Mouse (Mus musculus): ENCODE data around the gene Iqcn.
A peak's percentile ranks its signal among the peaks of the same experiment; 100 is the strongest.

Iqcn gene

DNA sequence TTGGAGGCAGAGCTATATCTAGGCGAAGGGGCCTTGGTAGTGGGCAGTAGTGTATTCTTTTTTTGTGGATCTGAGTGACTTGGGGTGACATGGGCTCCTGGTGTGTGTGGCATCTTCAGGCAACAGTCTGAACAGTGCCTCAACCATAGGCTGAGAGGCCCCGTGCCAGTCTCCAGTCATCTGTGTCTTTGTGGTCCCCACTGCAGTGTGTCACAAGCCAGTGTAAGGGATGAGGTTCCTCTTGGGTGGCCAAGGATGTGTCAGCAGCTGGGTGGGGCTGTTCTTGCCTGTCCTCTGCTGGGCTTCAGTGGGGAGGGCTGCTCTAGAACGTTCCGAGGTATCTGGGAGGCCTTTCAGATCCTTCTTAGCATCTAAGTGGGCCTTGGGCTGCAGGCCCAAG, 27.7 kb downstream of the Iqcn start:
- DNase-seq (ENCODE audit: low spot score): no peak

DNA sequence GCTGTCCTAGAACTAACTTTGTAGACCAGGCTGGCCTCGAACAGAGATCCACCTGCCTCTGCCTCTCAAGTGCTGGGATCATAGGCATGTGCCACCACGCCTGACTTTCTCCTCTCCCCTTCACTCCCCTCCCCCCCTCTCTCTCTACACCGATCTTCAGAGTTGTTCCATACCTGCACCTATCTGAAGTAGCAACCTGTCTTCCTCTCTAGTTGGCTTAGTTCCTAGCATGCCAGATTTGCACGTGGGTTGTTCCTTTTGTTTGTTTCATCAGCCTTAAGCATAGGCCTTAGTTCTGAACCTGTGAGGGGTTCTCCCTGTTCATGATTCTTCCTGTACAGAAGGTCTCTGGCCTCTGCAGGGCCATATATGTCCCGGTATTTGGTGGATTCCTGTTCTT, 34.4 kb downstream of the Iqcn start:
- DNase-seq (ENCODE audit: low spot score): no peak

DNA sequence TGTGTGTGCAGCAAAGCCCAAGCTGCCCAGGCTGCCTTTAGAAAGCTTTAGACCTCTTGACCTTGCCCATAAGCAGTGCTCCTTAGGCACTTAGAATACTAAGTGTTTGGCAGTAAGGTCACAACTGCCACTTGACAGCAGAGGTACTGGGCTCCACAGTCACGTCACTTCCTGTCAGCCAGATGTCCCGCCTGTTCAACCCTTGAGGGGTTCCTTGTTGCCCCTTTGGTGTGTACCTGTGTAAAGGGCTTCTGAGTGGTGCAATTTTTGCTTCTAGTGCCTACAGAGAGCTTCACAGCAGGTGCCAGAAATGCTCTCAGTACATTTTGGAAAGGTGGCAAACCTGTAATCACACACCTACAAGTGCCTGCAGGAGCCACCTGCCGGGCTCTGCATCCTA, 35.0 kb downstream of the Iqcn start:
- DNase-seq (ENCODE audit: low spot score): no peak

DNA sequence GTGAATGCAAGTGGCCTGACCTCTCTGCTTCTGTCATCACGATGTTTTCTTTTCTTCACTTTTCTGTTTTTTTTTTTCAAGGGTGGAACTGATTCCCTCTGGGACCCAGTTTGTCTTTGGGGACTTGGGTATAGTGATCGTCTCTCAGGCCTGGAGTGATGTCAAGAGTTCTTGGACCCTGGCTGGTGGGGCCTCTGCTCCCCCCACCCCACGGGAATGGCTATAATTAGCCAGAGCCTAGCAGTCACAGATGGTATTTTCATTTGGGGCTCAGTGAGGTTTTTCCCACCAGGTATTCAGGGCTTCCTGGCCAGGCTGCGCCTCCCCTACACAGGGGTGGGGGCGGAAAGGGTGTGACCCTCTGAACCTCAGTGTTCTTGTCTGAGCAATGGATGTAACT, 38.4 kb downstream of the Iqcn start:
- DNase-seq (ENCODE audit: low spot score): no peak

DNA sequence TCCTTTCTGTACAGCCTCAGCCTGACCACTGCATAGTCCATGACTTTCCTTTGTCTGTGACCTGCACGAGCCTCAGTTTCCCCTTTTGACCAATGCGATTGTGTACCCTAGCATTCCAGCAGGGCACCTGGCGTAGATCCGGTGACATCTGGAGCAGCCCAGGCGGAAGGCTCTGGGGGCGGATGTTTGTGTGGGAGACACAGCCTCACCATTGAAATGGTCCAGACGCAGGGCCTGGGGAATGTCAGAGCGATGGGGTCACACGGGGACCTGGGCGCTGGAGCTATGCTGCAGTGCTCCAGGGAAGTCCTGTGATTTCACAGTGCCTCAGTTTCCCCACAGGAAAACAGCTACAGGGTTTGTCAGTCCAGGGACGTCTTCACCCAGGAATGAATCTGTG, 38.9 kb downstream of the Iqcn start:
- no peak for DNase-seq (ENCODE audit: low spot score)

DNA sequence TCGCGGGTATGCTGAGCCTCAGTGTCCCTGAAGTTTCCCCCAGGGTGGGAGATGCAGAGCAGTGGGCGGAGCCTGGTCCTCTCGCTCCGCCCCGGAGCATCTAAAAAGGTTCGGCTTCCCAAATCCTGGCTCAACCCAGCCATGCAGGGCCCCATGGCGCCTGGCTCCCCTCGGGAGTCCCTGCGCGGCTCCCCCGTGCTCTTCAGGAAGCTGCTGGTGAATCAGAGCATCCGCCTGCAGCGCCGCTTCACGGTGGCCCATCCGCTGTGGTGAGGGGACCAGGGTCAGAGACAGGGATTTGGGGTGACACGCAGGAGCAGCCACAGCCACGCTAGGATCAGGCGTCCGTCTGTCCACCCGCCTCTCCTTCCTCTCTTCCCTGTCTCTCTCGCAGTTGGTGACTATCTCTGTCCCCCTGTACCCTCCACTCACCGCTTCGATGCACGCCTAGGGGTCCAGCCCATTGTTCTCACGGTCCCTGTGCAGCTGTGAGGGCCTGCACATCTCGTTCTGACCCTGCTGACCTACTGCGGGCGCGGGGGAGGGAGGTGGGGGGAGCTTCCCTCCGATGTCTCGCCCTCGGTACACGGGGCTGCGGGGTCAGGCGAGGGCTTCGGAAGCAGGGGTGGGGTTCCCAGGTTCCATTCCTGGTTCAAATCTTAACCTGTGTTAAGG, 39.9 kb downstream of the Iqcn start:
- DNase-seq (ENCODE audit: low spot score): no peak

DNA sequence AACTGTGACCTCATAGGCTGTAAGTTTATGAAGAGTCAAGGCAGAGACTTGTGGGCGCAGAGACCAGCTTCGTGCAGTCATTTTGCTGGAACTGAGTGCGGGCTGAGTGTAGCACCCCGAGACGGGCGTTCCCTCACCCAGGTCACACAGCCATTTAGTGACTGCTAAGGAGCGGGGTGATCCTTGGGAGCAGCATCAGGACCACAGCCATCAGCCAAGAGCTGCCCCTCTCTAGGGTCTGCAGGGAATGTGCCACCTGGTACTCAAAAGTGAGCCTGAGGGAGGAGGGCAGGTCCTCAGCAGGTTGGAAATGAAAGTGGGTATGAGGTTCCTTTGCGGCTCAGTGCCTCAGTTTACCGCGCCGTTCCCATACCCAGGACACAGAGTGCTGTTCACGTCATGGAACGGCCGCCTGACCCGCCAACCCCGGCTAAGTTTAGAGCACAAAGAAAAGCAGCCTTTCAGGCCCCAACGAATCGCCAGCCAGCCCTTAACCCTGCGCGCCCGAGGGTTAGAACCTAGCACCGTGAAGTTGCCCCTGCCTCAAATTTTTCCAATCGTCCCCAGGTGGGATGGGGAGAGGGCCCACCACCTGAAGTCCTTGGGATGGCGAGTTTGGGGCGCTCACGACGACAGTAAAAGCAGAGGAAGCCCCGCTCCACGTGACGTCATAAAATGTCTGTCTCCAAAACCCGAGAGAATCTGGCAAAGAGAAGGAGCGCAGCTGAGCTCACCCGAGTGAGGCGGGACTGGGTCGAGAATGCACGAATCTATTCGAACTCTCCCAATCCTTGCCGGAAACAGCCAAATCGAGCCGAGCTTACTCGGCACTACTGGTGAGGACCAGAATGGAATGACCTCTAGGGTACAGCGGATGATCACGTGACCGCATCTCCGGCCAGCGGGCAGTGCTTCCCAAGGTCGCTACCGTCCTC, 40.7 kb downstream of the Iqcn start:
- DNase-seq (ENCODE audit: low spot score): no peak

DNA sequence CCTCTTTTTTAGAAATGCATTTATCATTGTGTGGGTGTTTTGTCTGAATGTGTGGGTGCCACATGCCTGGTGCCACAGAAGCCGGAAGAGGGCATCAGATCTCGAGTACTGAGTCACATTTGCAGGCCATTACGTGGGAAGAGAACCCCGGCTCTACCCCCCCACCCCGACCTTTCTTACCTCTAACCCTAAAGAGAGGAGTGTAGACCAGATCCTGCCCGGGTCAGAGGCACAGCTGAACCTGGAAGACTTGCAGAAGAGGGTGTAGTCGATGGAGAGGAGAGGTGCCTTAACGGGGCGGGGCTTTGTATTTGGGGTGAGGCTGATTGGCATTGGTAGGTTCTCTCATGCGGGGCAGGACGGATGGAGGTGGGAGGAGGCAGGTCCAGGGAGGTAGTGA, 41.5 kb downstream of the Iqcn start:
- no peak for DNase-seq (ENCODE audit: low spot score)

DNA sequence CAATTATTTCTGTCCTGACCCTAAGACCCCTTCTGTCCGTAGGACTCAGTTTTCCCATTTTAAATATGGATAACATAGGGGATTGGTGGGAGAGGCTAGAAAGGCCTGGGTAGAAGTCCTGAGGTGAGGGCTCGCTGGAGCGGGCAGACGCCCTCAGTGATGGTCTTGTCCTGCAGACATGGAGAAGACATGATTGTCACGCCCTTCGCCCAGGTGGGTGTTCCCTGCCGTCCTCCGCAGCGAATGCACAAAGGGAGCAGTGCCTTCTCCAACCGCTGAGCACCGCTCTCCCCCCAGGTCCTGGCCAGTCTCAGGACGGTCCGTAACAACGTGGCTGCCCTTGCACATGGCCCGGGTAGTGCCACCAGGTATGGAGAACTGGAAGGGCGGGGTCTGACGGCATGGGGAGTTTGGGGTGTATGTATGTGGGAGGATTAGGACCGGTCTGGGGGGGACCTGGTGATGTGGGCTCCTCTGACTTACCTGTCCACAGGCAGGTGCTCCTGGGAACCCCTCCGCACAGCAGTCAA, 42.5 kb downstream of the Iqcn start:
- no peak for DNase-seq (ENCODE audit: low spot score)

DNA sequence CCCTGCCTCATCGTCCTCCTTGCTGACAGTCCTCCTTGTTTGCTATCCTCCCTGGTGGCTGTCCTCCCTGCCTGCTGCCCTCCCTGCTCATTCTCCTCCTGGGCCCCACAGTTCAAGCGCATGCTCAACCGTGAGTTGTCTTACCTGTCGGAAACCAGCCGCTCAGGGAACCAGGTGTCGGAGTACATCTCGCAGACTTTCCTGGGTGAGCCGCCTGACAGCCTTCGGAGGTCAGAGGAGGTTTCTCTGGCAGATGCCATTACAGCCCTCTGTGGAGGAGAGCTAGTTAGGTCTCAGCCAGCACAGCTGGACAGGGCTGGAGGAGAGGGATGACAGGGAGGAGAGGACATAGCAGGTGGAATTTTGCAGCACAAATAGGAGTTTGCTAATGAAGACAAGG, 43.4 kb downstream of the Iqcn start:
- DNase-seq (ENCODE audit: low spot score): no peak

DNA sequence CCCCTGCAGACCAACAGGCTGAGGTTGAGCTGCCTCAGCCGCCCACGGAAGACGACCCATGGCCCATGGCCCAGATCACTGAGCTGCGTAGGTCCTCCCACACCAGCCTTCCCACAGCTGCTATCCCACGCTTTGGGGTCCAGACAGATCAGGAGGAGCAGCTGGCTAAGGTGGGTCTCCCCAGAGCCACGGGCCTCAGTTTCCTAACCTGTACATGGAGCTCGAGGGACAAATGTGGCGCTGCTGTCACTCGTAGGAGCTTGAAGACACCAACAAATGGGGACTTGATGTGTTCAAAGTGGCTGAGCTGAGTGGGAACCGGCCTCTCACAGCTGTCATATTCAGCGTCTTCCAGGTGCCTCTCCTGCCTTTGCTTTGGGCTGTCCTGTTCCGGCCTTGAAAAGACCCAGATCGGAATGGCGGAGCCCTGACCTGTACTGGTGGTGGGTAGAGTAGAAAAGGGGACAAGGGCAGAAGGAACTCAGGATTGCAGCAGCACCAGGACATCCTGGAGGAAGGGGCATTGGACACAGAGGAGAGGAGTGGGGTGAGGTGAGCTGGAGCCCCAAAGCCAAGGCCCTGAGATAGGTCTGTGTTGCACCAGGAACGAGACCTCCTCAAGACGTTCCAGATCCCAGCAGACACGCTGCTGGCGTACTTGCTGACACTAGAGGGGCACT, 44.1 kb downstream of the Iqcn start:
- no peak for DNase-seq (ENCODE audit: low spot score)

DNA sequence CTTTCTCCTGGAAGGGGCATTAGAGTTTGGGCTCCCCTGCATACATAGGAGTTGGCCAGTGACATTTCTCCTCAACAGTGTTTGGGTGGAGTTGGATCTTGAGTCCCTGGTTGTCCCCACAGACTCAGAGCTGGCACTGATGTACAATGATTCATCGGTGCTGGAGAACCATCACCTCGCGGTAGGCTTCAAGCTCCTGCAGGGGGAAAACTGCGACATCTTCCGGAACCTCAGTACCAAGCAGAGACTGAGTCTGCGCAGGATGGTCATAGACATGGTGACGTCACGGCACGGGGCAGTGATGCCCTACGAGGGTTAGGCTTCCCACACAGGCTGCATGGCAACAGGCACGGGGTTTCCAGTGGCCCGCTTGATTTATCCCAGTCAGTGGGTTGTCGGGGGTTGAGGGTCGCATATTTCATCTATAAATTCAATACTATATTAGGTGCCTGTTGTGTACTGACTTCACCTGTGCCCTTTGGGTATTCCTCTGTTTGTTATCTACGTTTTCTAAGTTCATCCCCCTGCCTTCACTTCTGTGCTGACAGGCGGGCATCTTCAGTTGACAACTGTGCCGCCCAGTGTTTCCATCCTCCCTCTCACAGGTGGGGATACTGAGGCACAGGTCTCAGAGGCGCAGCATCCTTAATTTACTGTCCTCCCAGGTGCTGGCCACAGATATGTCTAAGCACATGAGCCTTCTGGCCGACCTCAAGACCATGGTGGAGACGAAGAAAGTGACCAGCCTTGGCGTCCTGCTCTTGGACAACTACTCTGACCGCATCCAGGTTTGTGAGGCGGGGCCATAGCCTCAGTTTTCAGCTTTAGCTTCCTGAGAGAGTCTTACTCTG, 45.2 kb downstream of the Iqcn start:
- DNase-seq (ENCODE audit: low spot score): no peak

DNA sequence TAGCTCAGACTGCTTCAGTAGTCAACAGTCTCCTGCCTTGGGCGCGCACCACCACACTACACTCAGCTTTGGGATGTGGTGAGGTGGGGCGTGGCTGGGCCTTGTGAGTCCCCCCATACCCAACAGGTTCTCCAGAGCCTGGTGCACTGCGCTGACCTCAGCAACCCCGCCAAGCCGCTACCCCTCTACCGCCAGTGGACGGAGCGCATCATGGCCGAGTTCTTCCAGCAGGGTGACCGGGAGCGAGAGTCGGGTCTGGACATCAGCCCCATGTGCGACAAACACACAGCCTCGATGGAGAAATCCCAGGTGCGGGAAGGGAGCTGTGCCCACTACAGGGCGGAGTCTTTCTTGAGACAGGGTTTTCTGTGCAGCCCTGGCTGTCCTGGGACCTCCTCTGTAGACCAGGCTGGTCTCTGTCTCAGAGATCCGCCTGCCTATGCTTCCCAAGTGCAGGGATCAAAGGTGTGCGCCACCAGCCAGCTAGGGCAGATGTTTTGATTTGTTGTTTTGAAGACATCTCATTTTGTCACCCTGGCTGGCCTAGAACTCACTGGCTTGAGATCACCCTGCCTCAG, 45.9 kb downstream of the Iqcn start:
- DNase-seq (ENCODE audit: low spot score): no peak

DNA sequence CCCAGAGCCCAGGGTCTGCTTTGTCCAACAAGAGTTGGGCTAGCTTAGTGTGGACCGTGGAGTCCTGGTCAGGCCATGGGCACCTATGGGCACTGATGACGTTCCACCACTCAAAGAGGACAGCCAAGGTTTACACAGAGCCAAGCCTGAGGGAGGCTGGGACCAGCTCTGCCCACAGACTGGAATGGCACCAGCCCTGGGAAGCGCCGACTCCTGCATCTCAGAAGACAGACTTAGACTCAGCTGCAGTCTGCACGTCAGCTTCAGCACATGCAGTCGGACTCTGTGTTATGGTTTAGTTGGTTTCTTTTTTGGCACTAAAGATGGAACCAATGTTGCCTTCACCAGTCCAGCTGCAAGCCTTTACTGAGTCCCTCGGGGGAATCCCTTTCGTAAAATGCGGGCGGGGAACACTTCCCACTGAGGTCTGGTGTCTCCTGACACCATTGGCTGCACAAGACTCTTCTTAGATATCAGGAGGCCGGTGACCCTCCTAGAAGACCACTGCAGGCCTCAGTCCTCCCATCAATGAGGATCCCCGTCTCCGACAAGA, 46.9 kb downstream of the Iqcn start:
- no peak for DNase-seq (ENCODE audit: low spot score)

DNA sequence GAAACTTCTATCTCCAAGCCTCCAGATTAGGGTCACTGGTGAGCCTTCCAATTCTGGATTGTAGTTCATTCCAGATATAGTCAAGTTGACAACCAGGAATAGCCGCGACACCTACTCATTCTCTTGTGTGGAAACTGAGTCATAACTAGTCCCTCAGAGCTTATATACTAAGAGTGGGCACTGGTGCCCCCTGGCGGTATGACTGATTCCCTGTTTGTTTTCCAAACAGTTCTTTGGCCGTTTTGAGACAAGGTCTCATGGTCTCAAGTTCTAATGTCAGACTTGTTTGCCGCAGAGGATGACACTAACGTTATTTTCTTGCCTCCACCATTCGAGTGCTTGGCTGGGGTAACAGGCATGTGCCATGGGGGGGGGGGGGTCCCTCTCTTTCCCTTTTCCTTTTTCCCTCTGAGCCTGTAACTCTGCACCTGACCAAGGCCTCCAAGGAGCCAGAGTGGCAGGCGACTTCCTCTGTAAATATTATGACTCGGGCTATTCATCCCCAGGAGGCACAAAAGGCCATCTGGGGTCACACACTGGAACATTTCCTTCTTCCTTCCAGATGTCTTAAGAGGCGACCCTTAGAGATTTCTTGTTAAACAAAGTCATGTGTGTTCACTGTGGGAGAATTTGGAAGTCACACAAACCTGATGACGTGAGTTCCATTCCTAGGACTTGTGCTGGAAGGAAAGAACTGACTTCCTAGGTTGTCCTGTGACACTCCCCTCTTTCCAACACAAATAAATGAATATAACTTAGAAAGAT, 48.9 kb downstream of the Iqcn start:
- no peak for DNase-seq (ENCODE audit: low spot score)

DNA sequence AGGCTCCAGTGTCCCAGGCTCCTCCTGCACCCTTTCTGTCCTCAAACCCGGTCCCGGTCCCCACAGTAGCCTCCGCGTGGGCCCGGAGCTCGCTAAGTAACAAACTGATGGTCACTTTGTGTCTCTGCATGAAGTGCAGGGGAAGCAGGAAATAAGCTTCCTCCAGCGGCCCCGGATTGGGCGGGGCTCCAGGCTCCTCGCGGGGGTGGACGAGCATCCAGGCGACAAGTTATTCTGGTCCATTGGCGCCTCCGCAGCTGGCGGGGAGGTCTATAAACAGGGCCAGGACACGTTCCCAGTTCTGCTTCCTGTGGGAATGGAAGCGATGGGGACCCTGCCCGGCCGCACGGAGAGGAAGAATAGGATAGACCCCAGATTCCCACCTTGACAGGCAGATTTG, 49.9 kb downstream of the Iqcn start:
- DNase-seq (ENCODE audit: low spot score): no peak

DNA sequence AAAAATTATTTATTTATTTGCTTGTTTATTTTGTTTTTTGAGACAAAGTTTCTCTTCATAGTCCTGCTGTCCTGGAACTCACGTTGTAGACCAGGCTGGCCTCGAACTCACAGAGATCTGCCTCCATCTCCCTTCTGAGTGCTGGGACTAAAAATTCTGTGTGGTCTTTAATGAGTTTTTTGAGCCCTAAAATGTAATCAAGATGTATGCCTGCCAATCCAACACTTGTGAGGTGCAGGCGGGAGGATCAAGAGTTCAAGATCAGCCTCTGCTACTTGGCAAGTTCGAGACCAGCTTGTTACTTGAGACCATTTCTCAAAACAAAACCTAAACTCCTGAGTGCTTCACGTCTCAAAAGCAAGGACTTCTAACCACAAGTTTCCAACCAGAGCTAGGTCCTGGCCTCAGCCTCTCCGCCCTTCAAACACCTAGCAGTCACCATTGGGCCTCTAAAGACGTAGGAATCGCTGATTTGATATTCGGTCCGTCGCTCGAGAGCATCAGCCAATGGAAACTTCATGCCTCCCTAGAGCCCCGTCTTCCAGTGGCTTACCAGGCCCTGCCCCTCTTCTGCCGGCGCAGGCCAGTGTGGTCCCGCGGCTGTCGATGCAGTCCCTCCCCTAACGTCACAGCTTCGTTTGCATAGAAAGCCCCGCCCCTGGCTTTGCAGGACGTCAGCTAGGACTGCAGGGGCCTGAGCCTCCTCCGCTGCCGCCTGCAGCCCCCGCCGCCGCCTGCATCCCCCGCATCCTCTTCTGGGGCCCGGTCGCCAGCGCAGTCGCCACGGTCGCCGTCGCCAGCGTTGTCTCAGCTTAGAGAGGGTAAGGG, 51.0 kb downstream of the Iqcn start, which contains the start of gene Rab3a:
Rab3a (plus strand) TSS at position 637 of the 828 bp plus-strand sequence.
- DNase-seq (ENCODE audit: low spot score): peak; percentile 78

DNA sequence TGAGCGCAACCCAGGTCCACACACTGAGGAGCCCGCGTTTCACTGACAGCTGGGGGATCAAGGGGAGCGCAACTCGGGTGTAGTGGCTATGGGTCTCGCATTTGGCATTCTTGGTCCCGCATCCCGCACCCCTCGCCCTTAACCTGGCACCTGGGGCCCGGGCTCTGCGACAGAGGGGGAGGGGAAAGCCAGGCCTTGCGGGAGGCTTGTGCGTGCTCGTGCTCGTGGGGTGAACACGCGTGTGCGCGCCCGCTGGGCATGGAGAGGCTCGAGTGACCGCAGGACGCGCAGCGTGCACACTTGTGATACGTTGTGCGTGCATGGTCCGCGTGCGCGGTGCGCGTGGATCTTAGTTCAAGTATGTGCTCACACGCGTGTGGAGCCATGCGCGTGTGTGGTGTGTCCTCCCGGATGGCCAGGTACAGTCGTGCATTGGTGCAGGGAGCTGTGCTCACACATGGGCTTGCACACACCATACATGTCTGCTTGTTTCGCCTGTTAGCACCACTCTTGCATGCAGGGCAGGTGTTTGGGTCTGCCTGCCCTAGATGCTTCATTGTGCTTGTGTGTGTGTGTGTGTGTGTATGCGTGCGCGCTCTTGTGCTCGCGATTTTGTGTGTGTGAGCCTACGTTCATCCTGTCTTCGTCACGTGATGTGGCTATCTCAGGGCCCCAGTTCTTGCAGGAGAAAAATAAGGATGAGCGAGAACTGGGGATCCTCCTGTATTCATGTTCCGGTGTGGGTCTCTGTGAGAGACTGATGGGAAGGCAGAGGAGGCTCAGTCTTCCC, 51.8 kb downstream of the Iqcn start:
- no peak for DNase-seq (ENCODE audit: low spot score)
